Mouse (Mus musculus): ENCODE measurements around the gene Tymp. TPM values are rescaled to one million over a fixed set of nuclear protein-coding genes. Genes with fewer than 3 reads are reported as not detected.
A peak's percentile ranks its signal among the peaks of the same experiment; 100 is the strongest.

The Tymp gene
- 1.2 and 1.5 TPM in 2 replicates for polyA plus RNA-seq (2014; fragmentation: Nextera tagmentation; extraction: Ambion mirVana)

DNA sequence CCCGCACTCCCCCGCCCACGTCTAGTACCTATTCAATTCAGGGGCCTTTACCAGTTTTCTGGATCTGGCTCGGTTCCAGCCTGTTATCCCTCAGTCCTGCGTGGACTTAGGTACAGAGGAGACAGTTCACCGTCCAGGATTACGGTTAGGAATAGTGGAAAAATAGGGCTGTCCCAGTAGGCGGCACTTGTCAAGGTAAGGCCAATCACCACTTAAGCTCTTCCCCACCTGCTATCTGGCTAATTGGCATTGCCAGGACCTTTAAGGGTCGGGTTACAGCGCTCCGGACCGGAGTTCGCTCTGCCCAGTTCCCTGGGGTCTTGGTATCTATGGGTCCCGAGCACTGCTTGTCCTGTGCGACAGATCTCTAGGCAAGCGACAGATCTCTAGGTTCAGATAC, at the start of gene Tymp:
TSS of gene Tymp (minus strand) at position 83 of the 400 bp plus-strand sequence.
- no peak for DNase-seq (ENCODE audit: low spot score)
- Histone ChIP-seq H3K36me3 (ENCODE audit: control insufficient read depth, insufficient read depth, low read length) (peaks cover 8% of the 10 kb centered on the region), H3K4me3 (ENCODE audit: low read depth, low read length) (no peak within 1 kb of the TSS; the same call in 1 of the 2 replicates), H3K27ac (ENCODE audit: low read depth) (no peak within 1 kb of the TSS), H3K4me1 (replicated peaks; ENCODE audit: control insufficient read depth, insufficient read depth, low read length) (peaks cover 26% of the 10 kb centered on the region), H3K27me3 (replicated peaks; ENCODE audit: control insufficient read depth, insufficient read depth, low read length) (peaks cover 46% of the 10 kb centered on the region), H3K9ac (ENCODE audit: low read length) (no peak within 1 kb of the TSS), H3K9me3 (ENCODE audit: control insufficient read depth, low read length) (no peaks in the 10 kb centered on the region), H3K4me2 (ENCODE audit: low read length) (peak within 1 kb of the TSS; percentile 29)
- 26% methylated on average over 16 of the region's 16 CpGs for WGBS
- ATAC-seq (replicated peaks; ENCODE audit: low FRiP score, low TSS enrichment, low read depth): no peak

DNA sequence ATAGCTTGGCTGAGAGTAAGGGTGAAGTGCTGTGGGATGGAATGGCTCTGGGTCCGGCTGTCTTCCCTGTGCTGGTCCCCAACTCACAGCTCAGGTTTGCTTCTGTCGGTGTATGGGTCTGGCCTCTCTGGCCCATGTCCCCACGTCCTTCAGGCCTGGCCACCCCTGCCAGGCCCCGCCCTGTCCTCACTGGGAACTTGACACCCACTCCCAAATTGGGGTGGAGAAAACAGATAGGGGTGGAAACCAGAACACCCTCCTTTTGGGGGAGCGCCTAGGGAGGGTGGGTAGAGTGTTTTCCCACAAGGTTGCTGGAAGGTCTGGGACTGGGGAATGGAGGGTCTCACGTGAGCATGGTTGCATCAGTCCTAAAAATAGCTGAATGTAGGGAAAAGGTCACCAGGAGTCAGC, 48.9 kb upstream of the Tymp start, which contains the start of gene Cpt1b:
TSS of gene Cpt1b (minus strand) at position 153 of the 411 bp plus-strand sequence.
- Histone ChIP-seq H3K4me1 (replicated peaks; ENCODE audit: control insufficient read depth, insufficient read depth, low read length) (peaks cover 14% of the 10 kb centered on the region; the same call in 1 of the 2 replicates), H3K36me3 (ENCODE audit: control insufficient read depth, insufficient read depth, low read length) (peaks cover 23% of the 10 kb centered on the region), H3K27me3 (replicated peaks; ENCODE audit: control insufficient read depth, insufficient read depth, low read length) (no peaks in the 10 kb centered on the region), H3K4me2 (ENCODE audit: low read length) (no peak within 1 kb of the TSS), H3K27ac (ENCODE audit: low read depth) (no peak within 1 kb of the TSS), H3K4me3 (ENCODE audit: low read depth, low read length) (no peak within 1 kb of the TSS), H3K9me3 (ENCODE audit: control insufficient read depth, low read length) (no peaks in the 10 kb centered on the region), H3K9ac (ENCODE audit: low read length) (no peak within 1 kb of the TSS)
- no peak for ATAC-seq (replicated peaks; ENCODE audit: low FRiP score, low TSS enrichment, low read depth)
- 34% methylated on average over 6 of the region's 6 CpGs for WGBS
- DNase-seq (ENCODE audit: low spot score): no peak

DNA sequence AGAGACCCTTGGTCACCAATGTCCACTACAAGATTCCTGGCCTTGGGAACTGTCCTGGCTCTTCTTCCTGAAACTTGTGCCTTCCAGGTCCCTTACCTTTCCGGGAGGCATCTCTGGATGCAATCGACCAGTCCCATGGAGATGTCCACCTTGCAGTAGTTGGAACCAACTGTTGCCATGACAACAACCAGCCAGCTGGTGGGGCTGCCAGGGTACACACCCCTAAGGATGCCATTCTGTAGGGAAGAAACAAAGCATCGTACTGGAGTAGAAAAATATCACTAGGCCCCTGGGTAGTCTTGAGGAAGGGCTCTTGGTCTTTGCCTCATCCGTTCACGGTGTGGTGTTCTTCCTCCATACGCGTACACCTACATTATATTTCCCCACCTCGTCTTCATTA, 47.8 kb upstream of the Tymp start:
- Histone ChIP-seq H3K9me3 (ENCODE audit: control insufficient read depth, low read length) (no peaks in the 10 kb centered on the region), H3K36me3 (ENCODE audit: control insufficient read depth, insufficient read depth, low read length) (peaks cover 31% of the 10 kb centered on the region), H3K9ac (ENCODE audit: low read length) (no peak overlapping the region), H3K27me3 (replicated peaks; ENCODE audit: control insufficient read depth, insufficient read depth, low read length) (no peaks in the 10 kb centered on the region), H3K4me1 (replicated peaks; ENCODE audit: control insufficient read depth, insufficient read depth, low read length) (peaks cover 8% of the 10 kb centered on the region; the same call in 1 of the 2 replicates), H3K4me3 (ENCODE audit: low read depth, low read length) (no peak overlapping the region), H3K27ac (ENCODE audit: low read depth) (no peak overlapping the region), H3K4me2 (ENCODE audit: low read length) (no peak overlapping the region)
- WGBS: 87% methylated on average over 8 of the region's 8 CpGs
- DNase-seq (ENCODE audit: low spot score) (no peak), ATAC-seq (replicated peaks; ENCODE audit: low FRiP score, low TSS enrichment, low read depth) (no peak)

DNA sequence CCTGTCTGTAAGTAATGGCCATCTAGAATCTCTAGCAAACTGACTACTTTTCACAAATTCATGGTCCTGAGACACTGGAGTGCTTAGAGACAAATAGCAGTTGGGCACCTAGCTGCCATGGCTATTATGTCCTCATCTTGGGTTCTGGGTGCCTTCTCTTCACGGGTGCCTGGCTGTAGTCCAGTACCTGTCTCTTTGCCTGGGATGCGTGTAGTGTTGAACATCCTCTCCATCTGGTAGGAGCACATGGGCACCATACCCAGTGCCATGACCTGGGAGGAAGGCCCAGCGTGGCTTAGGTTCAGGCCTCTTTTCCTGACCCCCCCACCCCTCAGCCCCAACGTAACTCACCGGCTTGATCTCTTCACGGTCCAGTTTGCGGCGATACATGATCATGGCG, 45.1 kb upstream of the Tymp start:
- Histone ChIP-seq H3K9me3 (ENCODE audit: control insufficient read depth, low read length) (no peaks in the 10 kb centered on the region), H3K27me3 (replicated peaks; ENCODE audit: control insufficient read depth, insufficient read depth, low read length) (no peaks in the 10 kb centered on the region), H3K36me3 (ENCODE audit: control insufficient read depth, insufficient read depth, low read length) (peaks cover 26% of the 10 kb centered on the region), H3K9ac (ENCODE audit: low read length) (no peak overlapping the region), H3K4me3 (ENCODE audit: low read depth, low read length) (no peak overlapping the region), H3K4me1 (replicated peaks; ENCODE audit: control insufficient read depth, insufficient read depth, low read length) (no peaks in the 10 kb centered on the region), H3K27ac (ENCODE audit: low read depth) (no peak overlapping the region), H3K4me2 (ENCODE audit: low read length) (no peak overlapping the region)
- no peak for ATAC-seq (replicated peaks; ENCODE audit: low FRiP score, low TSS enrichment, low read depth)
- 97% methylated on average over 9 of the region's 9 CpGs for WGBS
- no peak for DNase-seq (ENCODE audit: low spot score)

DNA sequence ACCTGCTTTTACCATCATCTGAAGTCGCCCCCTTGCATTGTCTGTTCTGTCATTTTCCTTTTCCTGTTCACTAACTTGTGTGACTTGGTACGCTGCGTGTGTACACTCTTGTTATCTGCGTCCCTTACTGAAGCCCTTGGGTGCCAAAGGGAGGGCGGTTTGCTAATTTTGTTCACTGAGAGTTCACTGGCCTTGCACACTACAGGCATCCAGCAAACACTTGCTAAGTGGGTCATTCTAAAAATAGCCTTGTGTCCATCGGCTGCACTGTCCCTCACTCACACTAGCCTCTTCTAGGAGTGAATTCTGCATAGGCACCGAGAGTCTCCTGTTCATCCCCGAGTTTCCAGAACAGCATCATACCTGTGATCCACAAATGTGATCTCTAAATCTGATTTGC, 38.4 kb upstream of the Tymp start:
- Histone ChIP-seq H3K4me3 (ENCODE audit: low read depth, low read length) (no peak overlapping the region), H3K27me3 (replicated peaks; ENCODE audit: control insufficient read depth, insufficient read depth, low read length) (no peaks in the 10 kb centered on the region), H3K27ac (ENCODE audit: low read depth) (no peak overlapping the region), H3K4me2 (ENCODE audit: low read length) (no peak overlapping the region), H3K36me3 (ENCODE audit: control insufficient read depth, insufficient read depth, low read length) (peaks cover 14% of the 10 kb centered on the region; the same call in 1 of the 2 replicates), H3K9me3 (ENCODE audit: control insufficient read depth, low read length) (no peaks in the 10 kb centered on the region), H3K9ac (ENCODE audit: low read length) (no peak overlapping the region), H3K4me1 (replicated peaks; ENCODE audit: control insufficient read depth, insufficient read depth, low read length) (no peaks in the 10 kb centered on the region)
- WGBS: 87% methylated on average over 8 of the region's 8 CpGs
- DNase-seq (ENCODE audit: low spot score) (no peak), ATAC-seq (replicated peaks; ENCODE audit: low FRiP score, low TSS enrichment, low read depth) (no peak)

DNA sequence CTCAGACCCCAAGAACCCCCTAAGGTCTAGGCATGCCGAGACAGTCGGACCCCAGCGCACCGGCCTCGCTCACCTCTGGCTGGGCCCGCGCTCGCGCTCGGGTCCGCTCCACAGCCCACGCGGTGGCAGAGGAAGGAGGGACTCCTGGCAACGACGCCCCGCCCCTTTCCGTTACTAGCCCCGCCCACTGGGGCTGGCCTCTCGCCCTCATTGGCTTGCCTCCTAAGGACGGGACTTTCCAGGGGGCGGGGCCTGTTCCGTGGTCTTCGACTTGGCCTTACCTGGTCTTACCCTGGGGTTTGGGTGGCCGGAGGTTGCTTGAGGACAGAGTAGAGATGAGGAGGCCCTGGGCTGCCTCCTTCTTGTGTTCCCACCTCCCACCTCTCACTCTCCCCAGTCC, 33.3 kb upstream of the Tymp start, which contains the start of gene Syce3:
TSS of gene Syce3 (minus strand) at position 386 of the 400 bp plus-strand sequence.
- Histone ChIP-seq H3K4me1 (replicated peaks; ENCODE audit: control insufficient read depth, insufficient read depth, low read length) (no peaks in the 10 kb centered on the region), H3K4me3 (ENCODE audit: low read depth, low read length) (no peak within 1 kb of the TSS), H3K9ac (ENCODE audit: low read length) (no peak within 1 kb of the TSS), H3K27me3 (replicated peaks; ENCODE audit: control insufficient read depth, insufficient read depth, low read length) (no peaks in the 10 kb centered on the region), H3K4me2 (ENCODE audit: low read length) (no peak within 1 kb of the TSS), H3K36me3 (ENCODE audit: control insufficient read depth, insufficient read depth, low read length) (no peaks in the 10 kb centered on the region), H3K27ac (ENCODE audit: low read depth) (no peak within 1 kb of the TSS), H3K9me3 (ENCODE audit: control insufficient read depth, low read length) (peaks cover 4% of the 10 kb centered on the region; the same call in 1 of the 2 replicates)
- WGBS: 78% methylated on average over 20 of the region's 24 CpGs
- ATAC-seq (replicated peaks; ENCODE audit: low FRiP score, low TSS enrichment, low read depth) (0 out of 2 replicates have a peak, but pooled peaks have one; percentile 32), DNase-seq (ENCODE audit: low spot score) (no peak)

DNA sequence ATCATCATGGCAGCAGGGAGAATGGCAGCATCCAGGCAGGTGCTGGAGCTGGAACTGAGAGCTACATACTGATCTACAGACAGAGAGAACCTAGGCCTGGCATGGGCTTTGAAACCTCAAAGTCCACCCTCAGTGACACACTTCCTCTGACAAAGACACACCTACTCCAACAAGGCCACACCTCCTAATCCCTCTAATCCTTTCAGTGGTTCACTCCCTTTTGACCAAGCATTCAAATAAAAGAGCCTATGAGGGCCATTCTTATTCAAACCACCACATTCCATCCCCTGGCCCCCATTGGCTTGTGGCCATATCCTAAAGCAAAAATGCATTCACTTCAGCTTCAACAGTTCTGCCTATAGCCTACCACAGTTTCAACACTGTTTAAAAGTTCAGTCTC, 29.9 kb upstream of the Tymp start:
- no peak overlapping the region for H3K27ac ChIP-seq (ENCODE audit: low read depth)
- DNase-seq (ENCODE audit: low spot score) (no peak), ATAC-seq (replicated peaks; ENCODE audit: low FRiP score, low TSS enrichment, low read depth) (no peak)
- H3K36me3 ChIP-seq (ENCODE audit: control insufficient read depth, insufficient read depth, low read length): no peaks in the 10 kb centered on the region
- H3K4me3 ChIP-seq (ENCODE audit: low read depth, low read length): no peak overlapping the region
- H3K4me2 ChIP-seq (ENCODE audit: low read length): no peak overlapping the region
- peaks cover 4% of the 10 kb centered on the region; the same call in 1 of the 2 replicates for H3K9me3 ChIP-seq (ENCODE audit: control insufficient read depth, low read length)
- no peak overlapping the region for H3K9ac ChIP-seq (ENCODE audit: low read length)
- no peaks in the 10 kb centered on the region for H3K4me1 ChIP-seq (replicated peaks; ENCODE audit: control insufficient read depth, insufficient read depth, low read length)
- H3K27me3 ChIP-seq (replicated peaks; ENCODE audit: control insufficient read depth, insufficient read depth, low read length): no peaks in the 10 kb centered on the region

DNA sequence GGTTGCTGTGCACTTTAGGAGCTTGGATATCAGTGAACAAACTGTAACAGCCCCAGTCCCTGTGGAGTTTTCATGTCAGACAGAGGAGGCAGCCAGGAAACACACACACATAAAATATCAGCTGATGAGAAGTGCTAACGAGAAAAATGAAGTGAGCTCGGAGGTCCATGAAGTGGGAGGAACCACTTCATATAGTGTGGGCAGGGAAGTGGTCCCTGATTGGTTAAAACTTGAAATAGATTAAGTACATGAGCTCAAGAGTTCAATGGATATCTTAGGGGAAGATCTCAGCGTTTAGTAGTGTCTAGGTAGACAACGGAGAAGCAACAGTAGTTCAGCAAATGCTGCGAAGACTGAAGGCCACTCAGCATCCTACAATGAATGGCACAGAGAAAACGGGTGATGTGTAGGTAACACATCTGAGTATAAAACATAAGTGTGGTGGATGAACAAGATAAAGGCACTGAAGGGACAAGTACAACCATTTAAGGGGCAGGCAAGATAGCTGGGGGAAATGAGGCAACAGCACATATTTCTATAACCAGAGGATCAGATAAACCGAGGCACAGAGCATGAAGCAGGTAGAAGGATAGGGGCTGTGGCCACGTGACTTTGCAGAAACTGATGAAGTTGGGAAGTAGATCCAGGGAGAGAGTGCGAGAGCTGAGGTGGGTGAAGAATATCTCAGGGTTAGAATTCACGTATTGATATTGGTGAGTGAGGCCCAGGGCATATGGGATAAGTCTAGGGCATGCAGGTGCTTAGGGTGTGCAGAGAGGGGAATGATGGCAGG, 28.2 kb upstream of the Tymp start:
- Histone ChIP-seq H3K9me3 (ENCODE audit: control insufficient read depth, low read length) (peaks cover 4% of the 10 kb centered on the region; the same call in 1 of the 2 replicates), H3K27me3 (replicated peaks; ENCODE audit: control insufficient read depth, insufficient read depth, low read length) (no peaks in the 10 kb centered on the region), H3K4me1 (replicated peaks; ENCODE audit: control insufficient read depth, insufficient read depth, low read length) (no peaks in the 10 kb centered on the region), H3K9ac (ENCODE audit: low read length) (no peak overlapping the region), H3K36me3 (ENCODE audit: control insufficient read depth, insufficient read depth, low read length) (no peaks in the 10 kb centered on the region), H3K4me3 (ENCODE audit: low read depth, low read length) (no peak overlapping the region), H3K4me2 (ENCODE audit: low read length) (no peak overlapping the region), H3K27ac (ENCODE audit: low read depth) (no peak overlapping the region)
- 82% methylated on average over 10 of the region's 10 CpGs for WGBS
- no peak for DNase-seq (ENCODE audit: low spot score)
- ATAC-seq (replicated peaks; ENCODE audit: low FRiP score, low TSS enrichment, low read depth): no peak

DNA sequence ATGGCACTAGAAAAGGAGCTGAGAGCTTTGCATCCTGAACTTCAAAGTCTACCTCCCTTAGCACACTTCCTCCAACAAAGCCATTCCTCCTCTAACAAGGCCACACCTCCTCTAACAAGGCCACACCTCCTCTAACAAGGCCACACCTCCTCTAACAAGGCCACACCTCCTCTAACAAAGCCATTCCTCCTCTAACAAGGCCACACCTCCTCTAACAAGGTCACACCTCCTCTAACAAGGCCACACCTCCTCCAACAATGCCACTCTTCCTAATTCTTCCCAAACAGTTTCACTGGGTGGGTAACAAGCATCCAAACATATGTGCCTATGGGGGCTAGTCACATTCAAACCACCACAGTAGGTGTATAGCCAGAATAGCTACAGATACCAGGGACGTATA, 25.6 kb upstream of the Tymp start:
- no peaks in the 10 kb centered on the region for H3K27me3 ChIP-seq (replicated peaks; ENCODE audit: control insufficient read depth, insufficient read depth, low read length)
- no peaks in the 10 kb centered on the region for H3K4me1 ChIP-seq (replicated peaks; ENCODE audit: control insufficient read depth, insufficient read depth, low read length)
- no peak overlapping the region for H3K27ac ChIP-seq (ENCODE audit: low read depth)
- peaks cover 4% of the 10 kb centered on the region; the same call in 1 of the 2 replicates for H3K9me3 ChIP-seq (ENCODE audit: control insufficient read depth, low read length)
- no peak for DNase-seq (ENCODE audit: low spot score)
- H3K4me2 ChIP-seq (ENCODE audit: low read length): no peak overlapping the region
- H3K36me3 ChIP-seq (ENCODE audit: control insufficient read depth, insufficient read depth, low read length): no peaks in the 10 kb centered on the region
- 88% methylated on average over 1 of the region's 1 CpGs for WGBS
- H3K4me3 ChIP-seq (ENCODE audit: low read depth, low read length): no peak overlapping the region
- ATAC-seq (replicated peaks; ENCODE audit: low FRiP score, low TSS enrichment, low read depth): no peak
- no peak overlapping the region for H3K9ac ChIP-seq (ENCODE audit: low read length)

Data from intestine, embryonic 14.5 days (tissue).